Mouse (Mus musculus) embryonic facial prominence, embryonic 10.5 days (tissue): ENCODE measurements around the gene Ccdc47. TPM values are rescaled to one million over a fixed set of nuclear protein-coding genes. Genes with fewer than 3 reads are reported as not detected.
A peak's percentile ranks its signal among the peaks of the same experiment; 100 is the strongest.

ENCODE experiments used
- DNase-seq: peaks from one replicate; pipeline ENCODE4 v3.0.0-alpha.2; 2017; ENCODE audit warnings: low spot score
- H3K27ac ChIP-seq: fragments of 300-500 bp; sonication (generic); replicated peaks from 2 replicates; pipeline ENCODE4 v1.5.1; 2016; ENCODE audit warnings: mild to moderate bottlenecking
- H3K27me3 ChIP-seq: fragments of 300-500 bp; sonication (generic); replicated peaks from 2 replicates; pipeline ENCODE4 v1.6.1; 2016; ENCODE audit warnings: low read depth, mild to moderate bottlenecking; ENCODE audit not compliant: poor library complexity, severe bottlenecking
- H3K36me3 ChIP-seq: fragments of 300-500 bp; sonication (generic); replicated peaks from 2 replicates; pipeline ENCODE4 v1.6.1; 2016; ENCODE audit warnings: mild to moderate bottlenecking, moderate library complexity
- H3K4me1 ChIP-seq: fragments of 300-500 bp; sonication (generic); 2 replicates; pipeline ENCODE4 v1.6.1; 2016
- H3K4me3 ChIP-seq: fragments of 300-500 bp; sonication (generic); 2 replicates; pipeline ENCODE4 v1.5.1; 2016; ENCODE audit warnings: mild to moderate bottlenecking, moderate library complexity
- H3K9me3 ChIP-seq: fragments of 300-500 bp; sonication (generic); 2 replicates; pipeline ENCODE4 v1.6.1; 2016; ENCODE audit warnings: mild to moderate bottlenecking
- WGBS: fragments of 180-500 bp; shearing (Covaris S2); methylation state at CpG from one replicate; pipeline ENCODE4 v1.1.7; 2016; 5-methylcytosine and 5-hydroxymethylcytosine counted together
- polyA plus RNA-seq: library from polyadenylated mRNA; unstranded; fragments of >200 nt; fragmentation: Nextera tagmentation; extraction: Ambion mirVana; gene quantifications from 2 replicates; pipeline ENCODE4 v1.2.1, GENCODE M21; 2016

Gene Ccdc47
- polyA plus RNA-seq, 1 experiment from 2014 or later, result 71.2 TPM

- 0 out of 2 replicates have a peak, but pooled peaks cover 3% of the 10 kb centered on the region for H3K4me1 ChIP-seq
- H3K36me3 ChIP-seq, result peaks cover 49% of the 10 kb centered on the region
- H3K27me3 ChIP-seq, result no peaks in the 10 kb centered on the region
- no peak overlapping the region for H3K27ac ChIP-seq
- DNase-seq, result no peak
- H3K4me3 ChIP-seq, result no peak overlapping the region
- WGBS, result 95% methylated on average over 2 of the region's 2 CpGs
- H3K9me3 ChIP-seq, result no peaks in the 10 kb centered on the region
These were observed 42.9 kb downstream of the Ccdc47 start for GRCm38 (mm10) chr11:106173228-106173627.

DNA sequence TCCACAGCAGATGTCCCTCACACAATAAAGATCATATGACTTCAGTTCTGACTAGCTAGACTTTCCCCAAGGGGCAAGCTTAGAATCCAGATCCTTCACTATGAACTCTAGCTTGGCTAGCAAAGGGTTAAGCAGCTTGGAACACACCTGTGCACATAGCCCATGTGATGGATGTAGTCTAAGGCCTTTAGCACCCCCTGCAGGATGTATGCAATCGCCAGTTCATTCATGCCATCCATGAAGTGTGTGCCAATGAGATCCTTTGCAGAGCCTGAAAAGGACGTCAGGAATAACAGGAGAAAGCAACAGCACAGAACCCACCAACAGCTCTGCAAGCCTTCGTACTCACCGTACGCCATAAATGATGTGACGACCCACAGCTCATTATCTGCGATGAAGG is 45.3 kb downstream of the Ccdc47 start:
- Histone ChIP-seq H3K4me1 (0 out of 2 replicates have a peak, but pooled peaks cover 3% of the 10 kb centered on the region), H3K4me3 (no peak overlapping the region), H3K9me3 (no peaks in the 10 kb centered on the region), H3K27ac (no peak overlapping the region), H3K36me3 (peaks cover 73% of the 10 kb centered on the region), H3K27me3 (no peaks in the 10 kb centered on the region)
- DNase-seq, result no peak
- WGBS, result 79% methylated on average over 7 of the region's 7 CpGs

DNA sequence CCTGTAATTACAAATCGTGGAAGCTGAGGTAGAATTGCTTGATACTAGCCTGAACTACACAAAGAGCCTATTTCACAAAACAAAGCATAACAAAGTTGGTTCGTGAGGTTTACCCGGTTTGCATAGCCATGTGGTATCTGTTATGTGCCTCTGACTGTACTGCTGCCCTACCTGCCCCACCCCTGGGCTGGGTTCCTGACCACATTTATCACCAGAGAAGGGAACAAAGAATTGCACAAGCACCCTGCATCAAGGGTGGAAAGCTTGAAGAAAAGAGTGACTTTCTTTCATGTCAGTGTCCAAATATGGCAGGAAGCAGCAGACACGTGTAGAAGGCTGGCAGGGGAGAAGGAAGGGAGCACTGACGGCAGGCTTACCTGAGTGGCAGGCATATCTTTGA is 48.7 kb downstream of the Ccdc47 start:
- no peak overlapping the region for H3K27ac ChIP-seq
- peaks cover 92% of the 10 kb centered on the region for H3K36me3 ChIP-seq
- DNase-seq, result no peak
- H3K4me3 ChIP-seq, result no peak overlapping the region
- no peaks in the 10 kb centered on the region for H3K27me3 ChIP-seq
- 0 out of 2 replicates have a peak, but pooled peaks cover 5% of the 10 kb centered on the region for H3K4me1 ChIP-seq
- WGBS, result 87% methylated on average over 5 of the region's 5 CpGs
- H3K9me3 ChIP-seq, result no peaks in the 10 kb centered on the region

DNA sequence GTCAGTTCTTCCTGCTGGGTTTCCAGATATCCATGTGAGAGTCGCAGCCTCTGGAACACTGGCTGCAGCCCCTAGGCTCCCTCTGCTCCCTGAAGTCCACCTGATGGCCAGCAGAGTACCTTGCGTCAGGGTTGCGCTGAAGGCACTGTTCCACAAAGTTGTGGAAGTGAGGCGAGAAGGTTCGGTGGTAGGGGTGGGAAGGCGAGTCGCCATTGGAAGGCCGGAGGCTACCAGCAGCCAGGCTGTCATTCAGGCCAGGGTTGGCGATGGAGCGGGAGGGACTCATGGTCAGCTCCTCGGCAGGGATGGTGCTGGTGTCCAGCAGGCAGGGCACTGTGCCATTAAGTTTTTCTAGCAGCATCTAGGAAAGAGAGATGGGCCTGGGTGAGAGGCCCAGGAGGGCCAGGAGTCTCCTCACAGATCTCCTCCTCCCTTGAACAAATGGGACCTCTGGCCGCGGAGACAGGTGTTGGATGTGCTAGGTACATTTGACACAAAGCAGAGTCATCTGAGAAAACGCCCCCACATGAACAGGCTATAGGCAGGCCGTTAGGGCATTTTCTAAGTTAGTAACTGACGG is 51.5 kb downstream of the Ccdc47 start:
- H3K4me3 ChIP-seq, result no peak overlapping the region
- H3K9me3 ChIP-seq, result no peaks in the 10 kb centered on the region
- 90% methylated on average over 16 of the region's 16 CpGs for WGBS
- peaks cover 74% of the 10 kb centered on the region for H3K36me3 ChIP-seq
- no peaks in the 10 kb centered on the region for H3K27me3 ChIP-seq
- no peak overlapping the region; the same call in 1 of the 2 replicates for H3K27ac ChIP-seq
- no peak for DNase-seq
- peaks cover 22% of the 10 kb centered on the region for H3K4me1 ChIP-seq

GRCm38 (mm10) chr11:106163546-106163945 is 52.6 kb downstream of the Ccdc47 start:
- H3K4me1 ChIP-seq, result peaks cover 33% of the 10 kb centered on the region
- WGBS, result 81% methylated on average over 4 of the region's 4 CpGs
- no peak for DNase-seq
- no peak overlapping the region for H3K4me3 ChIP-seq
- peaks cover 73% of the 10 kb centered on the region for H3K36me3 ChIP-seq
- H3K9me3 ChIP-seq, result no peaks in the 10 kb centered on the region
- no peaks in the 10 kb centered on the region for H3K27me3 ChIP-seq
- 0 out of 2 replicates have a peak overlapping the region, but pooled peaks have one; percentile 5 for H3K27ac ChIP-seq

DNA sequence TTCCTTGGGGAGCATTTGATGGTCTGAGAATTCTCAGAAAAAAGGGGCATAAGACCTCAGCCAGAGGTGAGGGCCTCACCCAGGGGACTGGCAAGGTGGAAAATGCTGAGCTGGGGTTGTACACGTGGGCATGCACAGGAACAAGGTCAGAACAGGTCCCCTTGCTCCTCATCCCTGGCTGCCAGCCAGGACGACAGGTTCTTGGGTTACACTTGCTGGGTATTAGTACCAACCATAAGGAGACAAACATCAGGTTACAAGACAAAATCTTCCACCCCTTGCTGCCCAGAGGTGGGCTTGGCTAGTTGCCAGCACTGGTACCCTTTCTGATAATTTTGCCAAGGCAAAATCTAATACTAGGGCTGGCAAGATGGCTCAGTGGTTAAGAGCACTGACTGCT is 53.9 kb downstream of the Ccdc47 start:
- H3K27me3 ChIP-seq, result no peaks in the 10 kb centered on the region
- peaks cover 44% of the 10 kb centered on the region for H3K4me1 ChIP-seq
- H3K27ac ChIP-seq, result no peak overlapping the region
- no peak for DNase-seq
- H3K36me3 ChIP-seq, result peaks cover 73% of the 10 kb centered on the region
- no peak overlapping the region for H3K4me3 ChIP-seq
- whole genome bisulfite sequencing, result 83% methylated on average over 2 of the region's 2 CpGs
- H3K9me3 ChIP-seq, result no peaks in the 10 kb centered on the region

DNA sequence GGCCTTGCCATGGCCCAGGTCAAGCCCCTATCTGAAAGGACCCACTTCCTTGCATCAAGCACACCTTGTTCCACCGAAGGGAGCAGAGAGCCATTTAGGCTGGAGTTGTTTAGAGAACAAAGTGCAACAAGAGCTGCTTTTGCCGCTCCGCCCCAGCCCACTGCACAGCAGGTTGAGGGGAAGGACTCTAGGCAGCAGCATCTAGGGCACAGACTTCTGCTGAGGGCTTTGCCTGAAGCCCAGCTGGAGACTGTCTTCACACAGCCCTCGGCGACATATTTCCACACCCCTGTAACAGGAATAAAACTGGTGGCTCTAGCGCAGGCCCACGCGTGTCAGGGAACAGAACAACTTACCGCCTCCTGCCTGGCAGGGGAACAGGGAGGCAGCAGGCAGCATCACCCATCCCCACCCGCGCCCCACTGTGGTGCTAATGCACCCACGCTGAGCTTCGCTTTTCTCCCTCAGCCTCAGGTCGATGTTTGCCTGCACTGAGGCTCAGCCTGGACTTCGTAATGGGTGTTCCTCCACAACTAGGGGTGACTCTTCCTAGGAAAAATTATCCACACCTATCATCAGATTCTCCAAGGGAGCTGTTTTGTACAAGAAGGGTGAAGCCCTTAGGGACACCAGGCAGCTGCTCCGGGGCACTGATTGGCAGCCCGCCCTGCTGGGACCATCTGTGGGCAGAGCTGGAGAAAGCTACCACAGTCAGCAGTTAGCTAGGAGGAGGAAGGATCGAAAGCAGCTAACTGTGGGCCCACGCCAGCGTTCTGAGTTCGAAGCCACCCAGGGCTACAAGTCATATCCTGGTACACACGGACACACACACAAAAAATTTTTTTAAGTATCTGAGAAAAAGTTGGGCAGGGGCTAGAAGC is 55.1 kb downstream of the Ccdc47 start, which contains the start of the genes Gm10840 and Limd2:
Gene Gm10840 (plus strand): TSS at position 10 of the 881 bp plus-strand sequence.
Gene Limd2 (minus strand): TSS at position 20 of the 881 bp plus-strand sequence.
- 27% methylated on average over 22 of the region's 22 CpGs for WGBS
- Histone ChIP-seq H3K9me3 (no peaks in the 10 kb centered on the region), H3K4me3 (peak within 1 kb of the TSS; percentile 90), H3K27ac (peak within 1 kb of the TSS; percentile 99), H3K27me3 (no peaks in the 10 kb centered on the region), H3K4me1 (peaks cover 54% of the 10 kb centered on the region), H3K36me3 (peaks cover 73% of the 10 kb centered on the region)
- peak; percentile 75 for DNase-seq

DNA sequence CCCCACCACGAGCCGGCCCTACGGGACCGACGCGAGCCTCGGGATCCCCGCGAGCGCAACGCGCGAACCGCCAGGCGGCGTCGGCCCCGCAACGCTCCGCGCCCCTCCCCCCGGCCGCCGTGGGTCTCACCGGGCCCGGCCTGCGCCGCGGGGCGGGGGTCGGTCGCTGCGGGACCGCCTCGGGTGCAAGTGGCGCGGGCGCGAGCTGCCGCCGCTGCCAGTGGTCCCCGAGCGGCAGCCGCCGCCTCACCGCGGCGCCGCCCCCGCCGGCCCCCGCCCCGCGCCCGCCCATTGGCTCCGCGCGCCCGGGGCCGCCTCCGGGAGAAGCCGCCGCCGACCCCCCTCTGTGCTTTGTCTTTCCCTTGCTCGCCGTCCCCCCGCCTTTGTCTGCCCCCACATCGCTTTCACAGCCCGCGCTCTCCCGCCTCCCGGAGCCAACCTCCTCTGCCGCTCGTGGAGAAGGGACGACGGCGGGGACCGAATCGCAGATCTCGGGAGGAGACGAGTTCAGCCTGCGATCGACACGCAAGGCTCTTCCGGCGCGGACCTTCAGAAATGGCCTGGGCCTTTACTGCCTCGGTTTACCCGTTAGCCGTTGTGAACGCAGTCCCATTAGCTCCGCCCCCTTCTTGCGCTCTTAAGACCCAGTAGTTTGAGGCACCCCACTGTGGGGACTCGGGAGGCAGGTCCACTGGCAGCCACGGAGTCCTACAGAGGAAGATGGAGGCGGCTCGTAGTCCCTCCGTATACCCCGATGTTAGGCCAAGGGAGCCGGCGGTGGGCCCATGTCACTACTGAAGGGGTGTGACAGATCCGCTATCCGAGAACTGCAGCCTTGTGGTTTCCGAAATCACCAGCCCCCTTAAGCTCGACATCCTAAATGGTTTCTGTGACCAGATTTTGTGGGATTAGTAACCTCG is 56.0 kb downstream of the Ccdc47 start:
- under 1% methylated on average over 104 of the region's 106 CpGs for WGBS
- H3K4me3 ChIP-seq, result peak overlapping the region; percentile 90
- H3K4me1 ChIP-seq, result peaks cover 58% of the 10 kb centered on the region
- peak overlapping the region; percentile 99 for H3K27ac ChIP-seq
- H3K9me3 ChIP-seq, result no peaks in the 10 kb centered on the region
- H3K36me3 ChIP-seq, result peaks cover 73% of the 10 kb centered on the region
- DNase-seq, result peak; percentile 90
- no peaks in the 10 kb centered on the region for H3K27me3 ChIP-seq

DNA sequence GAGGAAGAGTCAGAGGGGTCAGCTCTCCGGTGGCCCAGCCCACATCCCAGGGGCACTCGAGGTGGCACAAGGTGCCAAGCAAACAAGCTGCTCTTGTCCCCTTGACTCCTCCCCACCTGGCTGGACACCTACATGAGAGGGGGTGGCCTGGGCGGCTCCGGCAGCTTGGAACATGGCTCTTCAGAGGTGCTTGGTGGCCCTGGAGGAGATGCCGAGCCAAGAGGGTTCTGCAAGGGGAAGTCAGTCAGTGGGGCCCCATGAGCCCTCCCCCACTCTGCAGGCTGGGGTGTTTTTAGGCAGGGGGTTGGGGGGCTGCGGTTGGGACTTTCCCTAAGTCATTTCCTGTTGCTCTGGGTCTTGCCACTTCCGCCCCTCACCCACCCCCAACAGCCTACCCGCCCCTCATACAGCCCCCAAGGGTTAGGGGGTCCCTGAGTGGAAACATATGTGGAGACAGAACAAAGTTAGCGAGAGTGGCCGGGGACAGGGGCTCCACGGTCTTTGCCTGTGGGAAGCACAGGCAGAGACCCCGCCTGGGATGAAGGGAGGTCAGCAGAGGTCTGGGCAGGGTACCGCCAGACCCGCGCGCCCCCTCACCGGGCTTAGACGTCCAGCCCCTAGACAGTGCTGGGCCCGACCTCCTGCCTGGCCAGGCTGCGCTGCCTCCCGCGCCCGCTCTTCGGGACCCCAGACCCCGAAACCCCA is 56.8 kb downstream of the Ccdc47 start:
- H3K27ac ChIP-seq, result peak overlapping the region; percentile 99
- H3K4me3 ChIP-seq, result peak overlapping the region; percentile 90
- peak; percentile 83 for DNase-seq
- WGBS, result under 1% methylated on average over 25 of the region's 25 CpGs
- H3K9me3 ChIP-seq, result no peaks in the 10 kb centered on the region
- peaks cover 73% of the 10 kb centered on the region for H3K36me3 ChIP-seq
- H3K4me1 ChIP-seq, result peaks cover 58% of the 10 kb centered on the region
- H3K27me3 ChIP-seq, result no peaks in the 10 kb centered on the region

GRCm38 (mm10) chr11:106158930-106159215 is 57.3 kb downstream of the Ccdc47 start:
- H3K27ac ChIP-seq, result peak overlapping the region; percentile 99
- H3K9me3 ChIP-seq, result no peaks in the 10 kb centered on the region
- peaks cover 58% of the 10 kb centered on the region for H3K4me1 ChIP-seq
- no peak for DNase-seq
- H3K27me3 ChIP-seq, result no peaks in the 10 kb centered on the region
- H3K4me3 ChIP-seq, result peak overlapping the region; percentile 90
- H3K36me3 ChIP-seq, result peaks cover 73% of the 10 kb centered on the region
- WGBS, result 36% methylated on average over 9 of the region's 9 CpGs

GRCm38 (mm10) chr11:106158081-106158929 is 57.8 kb downstream of the Ccdc47 start:
- DNase-seq, result no peak
- Histone ChIP-seq H3K27ac (peak overlapping the region; percentile 99), H3K27me3 (no peaks in the 10 kb centered on the region), H3K36me3 (peaks cover 73% of the 10 kb centered on the region), H3K9me3 (no peaks in the 10 kb centered on the region), H3K4me3 (peak overlapping the region; percentile 90), H3K4me1 (peaks cover 53% of the 10 kb centered on the region)
- WGBS, result 64% methylated on average over 14 of the region's 14 CpGs
